Mouse (Mus musculus): ENCODE data around the gene Pycr2. TPM values are rescaled to one million over a fixed set of nuclear protein-coding genes. Genes with fewer than 3 reads are reported as not detected.
"Not testable (repeated sequence)": the region's sequence is repeated elsewhere in the genome, so short reads cannot be mapped to it uniquely, and the experiment has no call there.

Pycr2 gene
- total and polyA plus RNA-seq, 3 experiments: 10.3 to 13.9 (median 12.4) TPM

- Histone ChIP-seq H3K79me2 (replicated peaks; ENCODE audit: control insufficient read depth, insufficient read depth, low read length) (no peaks in the 10 kb centered on the region), H3K4me3 (no peak overlapping the region), H3K4me1 (ENCODE audit: control insufficient read depth, insufficient read depth, low read length) (no peaks in the 10 kb centered on the region), H3K27me3 (ENCODE audit: control insufficient read depth, insufficient read depth, low read length) (0 out of 2 replicates have a peak, but pooled peaks cover 5% of the 10 kb centered on the region), H3K27ac (no peak overlapping the region), H3K36me3 (ENCODE audit: control insufficient read depth, insufficient read depth, low read length) (no peaks in the 10 kb centered on the region), H3K9ac (ENCODE audit: low read depth, low read length) (no peak overlapping the region)
- TF ChIP-seq CTCF (IDR thresholded peaks at IDR 0.05): no peak
- TF ChIP-seq EP300 (IDR thresholded peaks at IDR 0.05; ENCODE audit: insufficient read depth, low read depth, low read length): no peak
- no peak for TF ChIP-seq POLR2A (IDR thresholded peaks at IDR 0.05; ENCODE audit: insufficient read depth, low read depth, low read length)
- 49% methylated on average over 3 of the region's 3 CpGs for WGBS
- DNase-seq: no peak
- intact Hi-C loops (cut with DNase I): no loop called here
Observed at GRCm38 (mm10) chr1:180931106-180931505, 27.0 kb downstream of the Pycr2 start.

- Histone ChIP-seq H3K4me3 (no peak overlapping the region), H3K27ac (no peak overlapping the region), H3K27me3 (ENCODE audit: control insufficient read depth, insufficient read depth, low read length) (0 out of 2 replicates have a peak, but pooled peaks cover 5% of the 10 kb centered on the region), H3K36me3 (ENCODE audit: control insufficient read depth, insufficient read depth, low read length) (no peaks in the 10 kb centered on the region), H3K4me1 (ENCODE audit: control insufficient read depth, insufficient read depth, low read length) (no peaks in the 10 kb centered on the region), H3K9ac (ENCODE audit: low read depth, low read length) (no peak overlapping the region), H3K79me2 (replicated peaks; ENCODE audit: control insufficient read depth, insufficient read depth, low read length) (no peaks in the 10 kb centered on the region)
- TF ChIP-seq POLR2A (IDR thresholded peaks at IDR 0.05; ENCODE audit: insufficient read depth, low read depth, low read length) (no peak), EP300 (IDR thresholded peaks at IDR 0.05; ENCODE audit: insufficient read depth, low read depth, low read length) (no peak), CTCF (IDR thresholded peaks at IDR 0.05) (no peak)
- intact Hi-C loops (cut with DNase I): no loop called here
- no peak for DNase-seq
- 56% methylated on average over 6 of the region's 6 CpGs for WGBS
Observed at GRCm38 (mm10) chr1:180933659-180934058, 29.6 kb downstream of the Pycr2 start.

DNA sequence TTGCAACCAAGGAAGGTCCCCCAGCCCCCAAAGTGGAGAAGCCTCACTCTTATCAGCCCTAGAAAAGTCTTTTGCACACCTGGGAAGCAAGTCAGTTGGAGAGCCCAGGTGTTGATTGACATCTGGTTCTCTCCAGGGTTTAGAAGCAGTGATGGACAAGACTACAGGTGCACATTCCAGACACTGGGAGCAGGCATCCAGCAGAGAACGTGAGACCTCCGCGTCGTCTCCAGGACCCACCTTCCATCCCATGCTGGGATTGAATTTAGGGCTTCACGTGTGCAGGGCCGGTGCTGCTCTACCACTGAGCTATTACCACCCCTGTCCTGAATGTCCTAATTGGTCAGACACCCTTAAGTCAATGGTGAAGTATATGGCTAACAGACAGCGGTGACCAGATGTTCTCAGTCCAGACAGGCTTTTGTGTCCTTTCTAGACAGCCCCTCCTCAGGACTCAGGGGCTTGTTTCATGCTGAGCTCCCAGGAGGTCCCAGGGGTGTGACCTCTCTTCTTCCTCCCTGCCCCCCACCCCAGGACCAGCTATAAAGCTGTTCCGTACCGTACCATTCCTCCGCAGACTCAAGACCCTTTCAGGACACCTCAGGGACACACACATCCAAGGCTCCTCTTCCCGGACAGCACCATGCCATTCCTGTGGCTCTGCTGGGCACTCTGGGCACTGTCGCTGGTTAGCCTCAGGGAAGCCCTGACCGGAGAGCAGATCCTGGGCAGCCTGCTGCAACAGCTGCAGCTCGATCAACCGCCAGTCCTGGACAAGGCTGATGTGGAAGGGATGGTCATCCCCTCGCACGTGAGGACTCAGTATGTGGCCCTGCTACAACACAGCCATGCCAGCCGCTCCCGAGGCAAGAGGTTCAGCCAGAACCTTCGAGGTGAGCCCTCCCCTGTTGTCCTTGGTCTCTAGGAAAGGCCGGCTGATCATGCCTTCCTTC lies 30.6 kb downstream of the Pycr2 start, which contains the start of gene Lefty1:
Gene Lefty1 (plus strand): TSS at position 556 of the 953 bp plus-strand sequence.
- Histone ChIP-seq H3K27me3 (ENCODE audit: control insufficient read depth, insufficient read depth, low read length) (0 out of 2 replicates have a peak, but pooled peaks cover 5% of the 10 kb centered on the region), H3K9ac (ENCODE audit: low read depth, low read length) (no peak within 1 kb of the TSS), H3K4me3 (no peak within 1 kb of the TSS), H3K79me2 (replicated peaks; ENCODE audit: control insufficient read depth, insufficient read depth, low read length) (no peaks in the 10 kb centered on the region), H3K36me3 (ENCODE audit: control insufficient read depth, insufficient read depth, low read length) (no peaks in the 10 kb centered on the region), H3K4me1 (ENCODE audit: control insufficient read depth, insufficient read depth, low read length) (no peaks in the 10 kb centered on the region), H3K27ac (no peak within 1 kb of the TSS)
- intact Hi-C loops (cut with DNase I): no loop called here
- 47% methylated on average over 21 of the region's 21 CpGs for WGBS
- TF ChIP-seq CTCF (IDR thresholded peaks at IDR 0.05) (no peak), EP300 (IDR thresholded peaks at IDR 0.05; ENCODE audit: insufficient read depth, low read depth, low read length) (no peak), POLR2A (IDR thresholded peaks at IDR 0.05; ENCODE audit: insufficient read depth, low read depth, low read length) (no peak)
- DNase-seq: no peak

- TF ChIP-seq POLR2A (IDR thresholded peaks at IDR 0.05; ENCODE audit: insufficient read depth, low read depth, low read length): 0 out of 2 replicates have a peak, but pooled peaks have one; percentile 22
- H3K27ac ChIP-seq: not testable (repeated sequence)
Observed at GRCm38 (mm10) chr1:180936610-180937398, 32.7 kb downstream of the Pycr2 start.

GRCm38 (mm10) chr1:180937631-180938030 lies 33.5 kb downstream of the Pycr2 start:
- H3K36me3 ChIP-seq (ENCODE audit: control insufficient read depth, insufficient read depth, low read length); intact Hi-C loops (cut with DNase I); H3K27ac ChIP-seq; DNase-seq; H3K79me2 ChIP-seq (replicated peaks; ENCODE audit: control insufficient read depth, insufficient read depth, low read length); H3K9ac ChIP-seq (ENCODE audit: low read depth, low read length); H3K27me3 ChIP-seq (ENCODE audit: control insufficient read depth, insufficient read depth, low read length); H3K4me1 ChIP-seq (ENCODE audit: control insufficient read depth, insufficient read depth, low read length); H3K4me3 ChIP-seq: not testable (repeated sequence)
- WGBS: 87% methylated on average over 13 of the region's 13 CpGs

More at GRCm38 (mm10) chr1:180936610-180937398, 32.7 kb downstream of the Pycr2 start:
- H3K27me3 ChIP-seq (ENCODE audit: control insufficient read depth, insufficient read depth, low read length); H3K4me1 ChIP-seq (ENCODE audit: control insufficient read depth, insufficient read depth, low read length); H3K79me2 ChIP-seq (replicated peaks; ENCODE audit: control insufficient read depth, insufficient read depth, low read length); H3K36me3 ChIP-seq (ENCODE audit: control insufficient read depth, insufficient read depth, low read length); intact Hi-C loops (cut with DNase I); H3K4me3 ChIP-seq: not testable (repeated sequence)
- DNase-seq: peak; percentile 61 to 66
- peak overlapping the region; percentile 55 for H3K9ac ChIP-seq (ENCODE audit: low read depth, low read length)
- 8% methylated on average over 41 of the region's 41 CpGs for WGBS
